Mouse (Mus musculus) cerebellum, adult 11-12 months (tissue): ENCODE results near the gene Itfg2.
"Not testable (repeated sequence)": the region's sequence is repeated elsewhere in the genome, so short reads cannot be mapped to it uniquely, and the experiment has no call there.

Experiments used
- DNase-seq: peaks from one replicate; pipeline ENCODE4 v3.0.0; 2022

Itfg2 gene

GRCm38 (mm10) chr6:128380594-128381167 lies 44.0 kb downstream of the Itfg2 start:
- DNase-seq: not testable (repeated sequence)

GRCm38 (mm10) chr6:128379636-128380035 lies 45.1 kb downstream of the Itfg2 start:
- no peak for DNase-seq

GRCm38 (mm10) chr6:128376371-128377085 lies 48.2 kb downstream of the Itfg2 start:
- DNase-seq: no peak

GRCm38 (mm10) chr6:128375192-128375591 lies 49.5 kb downstream of the Itfg2 start, which contains the start of the genes Tex52 and Gm44596:
Tex52 (plus strand) TSS chr6:128375456.
Gm44596 (plus strand) TSS chr6:128375503.
- DNase-seq: no peak

DNA sequence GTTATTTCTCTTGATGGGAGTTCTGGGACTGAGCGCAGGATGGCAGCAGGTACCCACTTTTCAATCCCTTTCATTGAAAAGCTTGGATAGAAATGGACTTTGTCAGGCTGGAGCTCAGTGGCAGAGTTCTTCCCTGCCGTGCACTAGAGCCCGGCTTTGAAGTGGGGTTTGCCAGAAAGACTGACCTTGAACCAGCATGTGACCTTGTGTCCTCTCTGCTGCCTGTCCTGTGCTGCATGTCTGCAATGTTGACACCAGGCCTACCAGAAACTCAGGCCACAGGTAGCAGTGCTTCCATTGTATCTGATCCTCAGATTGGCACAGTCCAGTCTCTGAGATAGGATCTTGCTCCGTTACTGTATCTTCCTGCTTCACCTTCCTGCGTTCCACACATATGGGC lies 54.7 kb downstream of the Itfg2 start:
- no peak for DNase-seq

DNA sequence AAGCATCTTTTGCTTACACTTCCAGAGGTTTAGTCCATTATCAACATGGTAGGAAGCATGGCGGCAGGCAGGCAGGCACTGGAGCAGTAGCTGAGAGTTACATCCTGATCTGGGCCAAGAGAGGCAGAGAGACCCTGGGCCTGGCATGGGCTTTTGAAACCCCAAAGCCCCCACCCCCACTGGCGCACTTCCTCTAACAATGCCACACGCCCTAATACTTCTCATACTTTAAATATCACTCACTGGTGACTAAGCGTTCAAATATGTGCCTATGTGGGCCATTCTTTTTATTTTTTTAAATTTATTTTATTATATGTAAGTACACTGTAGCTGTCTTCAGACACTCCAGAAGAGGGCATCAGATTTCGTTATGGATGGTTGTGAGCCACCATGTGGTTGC lies 58.3 kb downstream of the Itfg2 start:
- DNase-seq: no peak

- no peak for DNase-seq
Observed at GRCm38 (mm10) chr6:128364721-128365120, 60.0 kb downstream of the Itfg2 start.

- no peak for DNase-seq
Observed at GRCm38 (mm10) chr6:128363007-128363825, 61.5 kb downstream of the Itfg2 start.

GRCm38 (mm10) chr6:128362381-128363006 lies 62.2 kb downstream of the Itfg2 start, which contains the start of the genes Rhno1 and Foxm1:
Rhno1 (minus strand) TSS chr6:128362911.
Foxm1 (plus strand) TSS chr6:128362967.
- DNase-seq: peak; percentile 82

- no peak for DNase-seq
Observed at GRCm38 (mm10) chr6:128361901-128362300, 62.8 kb downstream of the Itfg2 start.
